Mouse (Mus musculus) gastrocnemius, postnatal 25 days (tissue): ENCODE data around the gene Rbbp9. TPM values are rescaled to one million over a fixed set of nuclear protein-coding genes. Genes with fewer than 3 reads are reported as not detected.
A peak's percentile ranks its signal among the peaks of the same experiment; 100 is the strongest.
"Not testable (repeated sequence)": the region's sequence is repeated elsewhere in the genome, so short reads cannot be mapped to it uniquely, and the experiment has no call there.

ENCODE experiments used
- DNase-seq: peaks from one replicate; pipeline ENCODE4 v3.0.0; 2022
- long read RNA-seq, 2 experiments: library from polyadenylated mRNA; stranded (forward); transcript quantifications; one replicate each; pipeline ENCODE4 v2.0.0; 2021
- total RNA-seq, 2 experiments: library from RNA; stranded (reverse); gene quantifications; 1 replicate in 1 of 2; 2 replicates in 1 of 2; pipeline ENCODE4 v1.2.3; 2021

Rbbp9 gene
- total RNA-seq: 1 to 10 TPM; 5.2 to 6.1 TPM
- long read RNA-seq, experiment 1, partial matches to known transcripts: 0 of 6 reads
- long read RNA-seq, experiment 1, other reads (novel, unspliced or antisense): 2 of 6 reads
- long read RNA-seq, experiment 2, partial matches to known transcripts: 0 of 8 reads
- long read RNA-seq, experiment 2, other reads (novel, unspliced or antisense): 5 of 8 reads

DNA sequence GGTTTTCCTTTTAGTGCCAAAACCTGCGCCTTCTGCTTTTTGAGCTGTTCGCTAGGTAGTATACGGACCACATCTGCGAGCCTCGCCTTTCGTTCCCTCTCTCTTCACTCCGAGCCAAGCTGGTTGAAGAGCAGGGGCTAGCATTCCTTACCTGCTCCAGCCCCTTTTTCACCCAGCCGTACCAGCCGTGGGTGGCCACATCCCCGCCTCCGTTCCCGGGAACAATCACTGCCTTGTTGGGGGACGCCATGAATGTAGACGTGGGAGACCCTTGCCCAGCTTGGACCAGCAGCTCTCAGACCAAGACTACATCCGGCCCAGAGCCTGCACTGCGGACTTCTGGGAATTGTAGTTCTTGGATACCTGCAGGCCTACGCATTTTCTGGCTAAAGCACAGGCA is at the start of gene Rbbp9:
Gene Rbbp9 (minus strand): TSS at position 341 of the 400 bp plus-strand sequence.
- peak; percentile 42 for DNase-seq

DNA sequence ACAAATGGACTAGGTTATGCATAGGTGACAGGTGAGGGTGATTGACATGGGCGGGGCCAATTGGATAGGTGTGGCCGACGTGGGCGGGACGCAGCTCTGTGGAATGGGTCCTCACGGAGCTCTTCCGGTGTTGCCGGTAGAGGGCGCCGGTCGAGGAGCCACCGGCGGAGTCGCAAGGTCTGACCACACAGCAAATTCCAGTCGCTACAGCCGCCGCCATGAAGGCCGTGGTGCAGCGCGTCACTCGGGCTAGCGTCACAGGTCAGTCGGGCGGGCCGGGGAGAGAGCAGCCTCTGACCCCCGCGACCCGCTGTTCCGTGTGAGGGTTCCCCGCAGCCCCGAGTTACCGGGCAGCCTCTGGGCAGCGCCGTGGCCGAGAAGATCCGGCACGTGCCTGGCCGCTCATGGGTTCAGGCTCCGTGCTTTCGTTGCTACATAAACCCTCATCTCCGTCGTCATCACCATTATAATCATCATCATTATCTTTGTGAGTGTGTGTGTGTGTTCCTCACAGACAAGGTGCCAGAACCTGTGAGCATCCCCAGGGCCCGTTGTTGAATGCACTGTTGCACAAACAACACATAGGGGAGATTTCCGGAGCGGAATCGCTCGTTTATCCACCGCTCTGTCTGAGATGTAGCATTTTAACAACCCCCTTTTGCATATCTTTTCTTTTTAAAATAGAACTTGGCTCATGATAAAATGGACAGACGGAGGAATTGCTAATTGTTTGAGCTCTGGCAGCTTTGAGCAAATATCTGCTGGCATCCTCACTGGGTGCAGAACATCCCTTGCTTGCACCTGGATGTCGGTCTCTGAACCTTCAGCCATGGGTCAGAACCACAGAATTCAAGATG is 49.4 kb upstream of the Rbbp9 start, which contains the start of gene Dtd1:
Gene Dtd1 (plus strand): TSS at position 67 of the 857 bp plus-strand sequence.
- peak; percentile 81 for DNase-seq

DNA sequence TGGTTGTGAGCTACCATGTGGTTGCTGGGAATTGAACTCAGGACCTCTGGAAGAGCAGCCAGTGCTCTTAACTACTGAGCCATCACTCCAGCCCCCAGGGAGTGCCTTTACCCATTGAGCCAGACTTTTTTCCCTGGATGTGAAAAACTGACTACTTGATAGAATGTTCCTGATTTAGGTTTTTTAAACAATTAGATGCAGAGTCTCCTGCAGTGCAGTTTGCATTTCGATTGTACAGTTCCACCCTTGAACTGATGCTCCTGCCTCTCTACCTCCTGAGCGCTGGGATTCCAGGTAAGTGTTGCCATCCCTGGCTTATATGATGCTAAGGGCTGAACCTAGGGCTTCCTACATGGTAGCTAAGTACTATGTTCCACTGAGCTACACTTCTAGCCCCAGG is 47.3 kb upstream of the Rbbp9 start:
- no peak for DNase-seq

DNA sequence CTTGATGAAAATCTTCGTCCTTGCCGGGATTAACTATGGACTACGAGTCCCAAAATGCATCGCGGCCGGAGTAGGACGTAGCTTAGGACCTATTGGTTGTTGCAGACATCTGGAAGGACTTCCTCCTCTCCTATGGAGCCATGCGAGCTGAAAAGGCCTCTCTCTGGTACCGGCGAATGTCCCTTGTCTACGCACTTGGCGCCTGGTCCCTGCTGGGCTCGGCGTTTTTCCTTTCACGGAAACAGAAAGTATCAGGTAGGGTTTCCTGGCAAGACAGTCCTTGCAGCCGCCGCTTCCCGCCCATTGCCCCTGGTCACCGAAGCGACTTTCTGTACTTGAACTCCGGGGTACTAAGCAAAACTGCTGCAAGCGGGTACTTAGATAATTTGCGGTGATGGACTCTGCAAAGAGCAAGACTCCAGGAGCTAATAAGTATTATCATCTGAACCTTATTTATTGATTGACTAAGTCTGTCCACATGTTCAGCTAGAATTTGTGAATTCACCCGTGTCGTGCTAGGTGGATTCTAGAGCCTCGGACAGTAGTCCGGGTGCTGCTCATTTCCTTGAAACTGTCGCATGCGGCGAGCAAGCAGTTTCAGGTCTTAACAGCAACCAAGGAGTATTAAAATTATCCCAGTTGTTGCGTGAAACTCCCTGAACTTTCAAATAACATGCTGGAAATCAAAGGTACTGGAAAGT is 43.4 kb upstream of the Rbbp9 start, which contains the start of gene Smim26:
Gene Smim26 (plus strand): TSS at position 104 of the 701 bp plus-strand sequence.
- peak; percentile 63 for DNase-seq

DNA sequence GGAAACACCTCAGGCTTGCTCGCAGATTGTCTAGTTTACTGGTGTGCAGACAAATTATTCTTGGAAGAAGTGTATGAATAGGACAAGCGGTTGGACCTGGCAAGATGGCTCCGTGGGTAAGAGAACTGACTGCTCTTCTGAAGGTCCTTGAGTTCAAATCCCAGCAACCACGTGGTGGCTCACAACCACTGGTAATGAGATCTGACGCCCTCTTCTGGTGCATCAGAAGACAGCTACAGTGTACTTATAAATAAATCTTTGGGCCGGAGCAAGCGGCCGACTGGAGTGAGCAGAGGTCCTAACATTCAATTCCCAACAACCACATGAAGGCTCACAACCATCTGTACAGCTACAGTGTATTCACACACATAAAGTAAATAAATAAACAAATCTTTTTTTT is 42.4 kb upstream of the Rbbp9 start:
- DNase-seq: not testable (repeated sequence)

DNA sequence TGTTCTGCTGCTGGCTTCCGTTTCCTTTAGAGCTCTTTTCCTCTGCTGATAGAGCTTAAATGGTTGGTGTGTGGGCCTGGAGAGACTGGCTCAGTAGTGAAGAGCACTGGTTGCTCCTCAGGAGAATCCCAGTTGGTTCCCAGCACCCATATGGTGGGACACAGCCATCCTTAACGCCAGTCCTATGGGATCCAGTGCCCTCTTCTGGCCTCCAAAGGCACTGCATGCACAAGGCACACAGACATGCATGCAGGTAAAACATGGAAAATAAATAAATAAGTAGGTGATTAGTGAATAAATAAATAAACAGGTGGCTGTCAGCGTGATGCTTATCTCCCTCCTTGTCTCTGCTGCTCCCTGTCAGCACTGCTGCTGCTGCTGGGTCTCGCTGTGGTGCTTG is 38.1 kb upstream of the Rbbp9 start:
- DNase-seq: no peak

DNA sequence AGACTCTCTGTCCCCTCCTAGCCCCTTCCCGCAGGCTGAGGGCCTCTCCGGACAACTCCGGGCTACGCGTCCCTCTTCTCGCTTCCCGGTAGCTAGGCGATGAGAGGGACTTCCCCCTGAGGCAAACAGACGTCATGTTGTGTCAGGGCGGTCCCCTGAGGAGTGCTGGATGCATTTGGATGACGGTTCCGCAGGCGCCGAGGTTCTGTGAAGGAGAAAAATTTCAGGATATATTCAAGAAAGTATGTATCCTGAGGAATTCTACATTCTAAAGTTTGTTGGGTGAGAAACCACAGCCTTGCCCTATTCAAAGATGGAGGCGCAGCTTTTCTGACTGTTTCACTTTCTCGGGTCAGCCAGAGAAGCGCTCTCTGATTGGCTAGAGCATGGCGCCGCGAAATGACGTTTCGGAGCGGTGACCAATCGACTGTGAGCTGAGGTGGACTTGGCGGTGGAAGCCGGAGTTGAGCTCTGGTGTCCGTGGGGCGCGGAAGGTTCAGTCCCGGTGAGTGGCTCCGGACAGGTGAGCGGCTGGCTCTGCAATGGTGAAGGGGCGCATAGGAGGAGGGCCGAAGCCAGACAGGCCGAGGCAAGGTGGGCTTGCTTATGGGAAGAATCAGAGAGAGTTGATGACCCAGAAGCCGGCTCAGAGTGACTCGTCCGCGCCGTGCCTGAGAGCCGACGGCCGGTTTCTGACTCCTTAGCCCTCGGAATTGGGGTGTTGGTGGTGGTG is 5.3 kb upstream of the Rbbp9 start, which contains the start of gene Sec23b:
Gene Sec23b (plus strand): TSS at position 410 of the 733 bp plus-strand sequence.
- peak; percentile 96 for DNase-seq

DNA sequence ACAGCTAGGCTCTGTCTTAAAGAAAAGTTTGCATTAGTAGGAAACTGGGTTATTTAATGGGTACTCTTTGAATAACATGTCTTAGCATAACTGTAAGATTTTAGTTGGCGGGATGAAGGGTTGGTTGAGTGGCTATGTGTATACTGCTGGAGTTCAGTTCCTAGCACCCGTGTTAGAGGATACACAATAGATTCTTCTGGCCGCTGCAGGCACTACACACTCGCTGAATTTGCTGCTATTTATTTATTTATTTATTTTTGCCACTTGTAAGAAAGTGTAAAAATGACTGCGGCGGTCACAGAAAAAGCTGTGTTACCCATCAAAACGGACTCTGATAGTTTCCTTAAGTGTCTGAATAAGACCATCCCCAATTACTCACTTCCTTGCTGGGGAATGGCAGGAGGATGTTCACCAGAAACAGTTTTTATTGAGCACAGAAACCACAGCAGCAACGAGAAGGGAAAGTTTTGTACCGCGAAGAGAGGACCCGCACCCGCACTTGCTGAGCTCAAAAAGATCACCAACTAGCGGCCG is 4.7 kb upstream of the Rbbp9 start:
- no peak for DNase-seq

DNA sequence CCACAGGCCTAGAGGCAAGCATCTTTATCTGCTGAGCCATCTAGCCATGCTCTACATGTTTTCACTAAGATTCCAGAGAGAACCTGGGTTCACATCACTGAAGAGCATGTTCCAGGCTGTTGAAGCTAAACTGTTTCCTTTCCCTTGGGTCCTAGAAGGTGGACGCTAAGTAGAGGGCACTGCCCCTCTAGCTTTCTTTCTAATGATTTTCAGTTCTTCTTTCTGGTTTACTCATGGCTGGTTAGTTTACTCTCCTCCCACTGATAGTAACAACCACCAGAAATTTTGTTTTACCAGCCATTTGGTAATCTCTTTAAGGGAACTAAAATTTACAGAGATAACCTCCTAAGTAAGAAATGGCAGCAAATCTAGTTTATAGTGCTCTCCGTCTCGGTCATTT is 3.2 kb upstream of the Rbbp9 start:
- DNase-seq: no peak

DNA sequence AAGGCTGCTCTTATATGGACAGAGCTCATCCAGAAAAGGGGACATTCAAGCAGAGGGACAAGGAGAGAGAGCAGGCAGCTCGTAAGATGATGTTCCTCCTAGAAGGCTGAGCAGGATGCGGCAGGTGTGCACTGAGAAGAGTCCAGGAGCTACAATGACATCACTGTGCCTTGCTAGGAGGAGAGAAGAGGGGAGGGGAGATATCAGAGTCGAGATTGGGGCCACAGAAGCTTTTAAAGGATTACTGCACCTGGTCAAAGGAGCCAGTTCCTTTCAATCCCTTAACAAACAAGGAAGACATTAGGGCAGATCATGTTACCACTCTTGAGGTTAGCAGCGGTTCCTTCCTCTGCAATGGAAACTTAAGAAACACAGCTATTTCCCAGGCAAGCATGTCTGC is 3.1 kb downstream of the Rbbp9 start:
- no peak for DNase-seq

DNA sequence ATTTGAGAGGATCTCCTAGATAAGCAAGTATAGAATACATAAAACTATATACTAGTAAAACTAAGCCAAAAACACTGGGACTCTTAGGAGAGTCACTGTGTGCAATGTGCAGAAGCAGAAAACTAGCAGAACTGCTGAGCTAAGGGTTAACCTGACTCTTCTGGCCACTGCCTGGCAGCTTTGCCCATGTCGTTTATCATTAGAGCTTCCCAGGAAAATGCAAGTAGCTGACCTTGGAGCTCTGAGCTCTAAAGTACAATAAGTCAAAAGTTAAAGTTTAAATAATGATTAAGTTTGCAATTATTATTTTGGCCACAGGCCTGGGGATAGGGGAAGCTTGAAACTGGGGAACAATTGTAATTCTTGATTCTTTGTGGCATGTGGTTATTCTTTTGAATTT is 5.2 kb downstream of the Rbbp9 start:
- no peak for DNase-seq

DNA sequence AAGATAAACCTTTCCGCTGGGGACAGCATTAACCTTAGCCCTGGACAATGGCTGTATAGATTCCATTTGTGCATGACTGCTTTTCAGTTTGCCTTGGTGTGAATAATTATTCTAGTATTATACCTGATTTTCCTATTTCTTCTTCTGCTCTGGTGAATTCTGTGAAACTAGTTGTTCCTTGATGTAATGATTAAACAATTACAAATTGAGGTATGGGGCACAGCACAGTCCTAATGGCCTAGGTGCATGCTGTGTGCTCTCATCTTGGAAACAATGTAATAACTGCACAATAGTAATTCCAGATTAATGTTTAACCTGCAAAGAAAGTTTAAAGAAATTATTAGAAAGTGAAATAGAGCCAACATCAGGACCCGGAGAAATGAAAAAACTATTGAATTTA is 5.6 kb downstream of the Rbbp9 start:
- DNase-seq: no peak

DNA sequence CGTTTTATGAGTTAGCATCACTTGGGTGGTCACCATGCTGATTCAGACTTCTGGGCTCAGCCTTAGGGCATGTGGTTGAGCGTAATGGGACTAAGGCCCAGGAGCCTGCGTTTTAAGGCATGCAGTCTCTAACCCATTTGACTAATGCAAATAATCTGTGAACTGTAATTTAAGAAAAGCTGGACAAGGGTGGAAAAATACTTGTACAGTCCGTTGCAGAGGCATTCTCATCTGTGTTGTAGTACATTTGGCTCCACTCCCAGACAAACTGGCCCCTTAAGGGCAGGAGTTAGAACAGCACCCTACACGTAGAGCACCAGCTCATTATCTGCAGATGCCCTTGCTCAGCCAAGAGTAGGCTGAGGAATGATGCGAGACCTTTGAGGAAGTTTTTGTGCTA is 6.0 kb downstream of the Rbbp9 start:
- DNase-seq: no peak

DNA sequence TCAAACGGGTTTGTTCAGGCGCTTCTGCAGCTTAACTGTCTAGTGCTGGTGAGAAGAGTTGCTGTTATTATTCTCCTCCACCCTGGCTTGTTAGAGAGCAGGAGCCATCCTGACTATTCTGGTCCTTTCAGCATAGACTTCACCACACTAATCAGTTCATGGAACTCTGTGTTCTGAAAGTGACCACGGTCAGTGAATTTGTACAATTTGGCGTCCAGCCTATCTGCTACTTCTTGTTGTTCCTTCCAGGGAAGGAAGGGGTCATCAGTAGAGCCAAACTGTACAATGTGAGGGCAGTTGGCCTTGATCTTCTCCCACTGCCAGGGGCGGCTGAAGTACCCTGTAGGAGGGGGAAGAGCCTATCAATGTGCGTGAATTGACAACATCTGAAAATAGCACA is 7.0 kb downstream of the Rbbp9 start:
- DNase-seq: no peak

DNA sequence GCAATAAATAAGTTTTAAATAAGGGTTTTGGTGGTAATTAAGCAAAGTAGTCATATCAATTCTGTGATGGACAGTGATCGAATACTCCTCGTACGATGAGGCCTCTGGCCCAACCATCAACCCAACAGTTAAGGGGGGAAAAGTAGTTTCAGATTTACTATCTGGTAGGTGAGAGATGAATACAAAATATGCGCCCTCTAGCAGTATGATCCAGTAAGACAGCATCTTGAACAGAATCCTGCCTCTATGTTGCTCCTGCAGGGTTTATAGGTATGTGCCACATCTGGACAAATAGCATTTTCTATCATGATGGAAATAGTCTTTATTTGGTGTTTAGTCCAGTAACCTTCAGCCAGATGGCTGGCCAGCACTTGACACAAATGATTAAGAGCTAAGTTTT is 9.4 kb downstream of the Rbbp9 start:
- no peak for DNase-seq

DNA sequence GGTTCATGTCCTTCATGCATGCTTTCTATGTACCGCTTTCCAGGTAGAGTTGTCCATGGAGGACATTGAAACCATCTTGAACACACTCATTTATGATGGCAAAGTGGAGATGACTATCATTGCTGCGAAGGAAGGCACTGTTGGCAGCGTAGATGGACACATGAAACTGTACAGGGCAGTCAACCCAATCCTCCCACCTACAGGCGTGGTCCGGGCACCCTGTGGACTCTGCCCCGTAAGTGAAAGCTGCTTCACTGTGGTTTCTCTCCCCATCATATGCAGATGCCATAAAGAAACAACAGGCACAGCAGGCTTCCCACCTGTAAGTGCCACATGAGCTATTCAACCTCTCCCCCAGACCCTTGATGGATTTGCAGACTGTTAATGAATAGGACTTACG is 13.5 kb downstream of the Rbbp9 start:
- no peak for DNase-seq

DNA sequence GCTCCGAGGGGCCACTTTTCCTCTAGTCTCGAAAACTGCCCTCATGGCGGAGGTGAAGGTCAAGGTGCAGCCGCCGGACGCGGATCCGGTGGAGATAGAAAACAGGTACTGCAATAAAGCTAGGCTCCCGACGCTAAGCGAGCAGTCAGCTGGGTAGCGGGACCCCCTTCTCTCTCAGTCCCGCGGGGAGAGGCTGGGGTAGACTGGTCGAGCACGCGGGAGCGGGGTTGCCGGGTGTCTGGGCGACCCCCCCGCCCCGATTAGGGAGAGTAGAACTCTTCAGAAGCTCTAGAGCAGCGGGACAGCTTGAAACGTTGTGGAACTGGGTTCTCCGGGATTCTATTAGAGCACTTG is 22.9 kb downstream of the Rbbp9 start:
- no peak for DNase-seq

DNA sequence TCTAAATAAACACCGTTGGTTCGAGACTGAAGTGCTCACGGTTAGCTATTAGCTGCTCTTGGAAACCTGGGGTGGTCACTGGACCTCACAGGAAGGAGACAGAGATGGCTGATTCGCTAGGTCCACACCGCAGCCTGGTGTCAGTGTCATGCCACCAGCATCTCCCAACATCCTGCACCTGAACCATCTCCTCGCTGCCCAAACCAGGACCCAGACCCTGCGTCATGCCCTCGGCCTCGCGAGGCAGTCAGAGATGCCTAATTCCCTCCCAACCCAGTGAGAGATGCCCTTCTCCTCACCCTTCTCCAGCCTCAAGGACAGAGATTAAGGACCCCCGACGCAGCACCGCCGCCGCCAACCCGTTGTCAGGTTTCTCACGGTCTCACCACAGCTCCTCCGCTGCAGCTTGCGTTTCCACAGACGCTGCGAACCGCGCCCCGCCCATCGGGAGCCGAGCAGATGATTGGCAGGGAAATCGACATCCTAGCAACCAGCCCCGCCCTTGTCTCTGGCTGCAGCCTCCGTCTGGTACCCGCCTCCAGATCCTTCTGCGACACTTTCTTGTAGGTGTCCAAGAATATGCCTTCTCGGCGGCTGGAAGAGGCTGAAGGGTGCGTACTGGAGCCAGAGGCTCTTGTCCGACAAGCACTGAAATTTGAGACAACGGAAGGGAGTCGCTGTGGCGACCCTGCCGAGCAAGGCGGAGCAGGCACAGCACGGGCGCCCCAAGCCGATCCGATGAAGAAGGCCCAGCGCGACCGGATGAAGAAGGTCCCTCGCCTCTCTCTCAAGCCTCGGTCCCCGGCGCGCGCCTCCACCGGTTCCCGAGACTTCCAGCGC is 23.5 kb downstream of the Rbbp9 start, which contains the start of the genes Dzank1 and Polr3f:
Gene Dzank1 (minus strand): TSS at position 434 of the 840 bp plus-strand sequence.
Gene Polr3f (plus strand): TSS at position 738 of the 840 bp plus-strand sequence.
- peak; percentile 95 for DNase-seq

DNA sequence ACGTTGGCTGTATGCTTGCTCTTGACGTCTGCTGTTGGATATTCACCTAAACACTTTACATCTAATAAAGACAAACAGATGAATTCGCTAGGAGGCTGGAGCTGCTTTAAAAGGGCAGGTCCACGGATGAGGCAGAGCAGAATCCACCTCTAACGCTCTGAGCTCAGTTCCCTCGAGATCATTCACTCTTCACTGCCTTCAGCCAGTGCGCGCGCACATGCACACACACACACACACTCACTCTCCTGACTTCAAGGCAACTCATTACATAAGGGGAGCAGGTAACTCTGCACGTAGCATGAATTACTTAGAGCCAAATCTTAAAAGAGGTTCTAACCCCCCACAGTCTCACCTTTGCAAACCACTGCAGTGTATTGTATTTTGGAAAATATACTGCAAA is 24.8 kb downstream of the Rbbp9 start:
- DNase-seq: no peak

DNA sequence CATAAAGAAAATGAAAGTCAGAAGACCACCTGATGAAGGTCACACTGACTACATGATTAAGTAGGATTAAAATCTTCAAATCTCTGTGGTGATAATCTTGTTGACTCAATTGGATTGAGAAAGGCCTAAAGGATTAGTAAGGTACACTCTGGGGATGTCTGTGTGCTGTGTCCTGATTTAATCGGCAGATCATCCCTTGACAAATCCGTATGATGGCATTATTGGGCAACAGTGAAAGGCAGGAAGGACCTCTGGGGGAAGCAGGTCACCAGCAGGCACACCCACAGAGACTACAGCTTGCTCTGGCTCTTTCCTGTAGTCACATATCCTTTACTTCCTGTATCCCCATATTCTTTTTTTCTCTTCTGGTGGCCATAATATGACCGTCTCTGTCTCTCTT is 30.9 kb downstream of the Rbbp9 start:
- no peak for DNase-seq

DNA sequence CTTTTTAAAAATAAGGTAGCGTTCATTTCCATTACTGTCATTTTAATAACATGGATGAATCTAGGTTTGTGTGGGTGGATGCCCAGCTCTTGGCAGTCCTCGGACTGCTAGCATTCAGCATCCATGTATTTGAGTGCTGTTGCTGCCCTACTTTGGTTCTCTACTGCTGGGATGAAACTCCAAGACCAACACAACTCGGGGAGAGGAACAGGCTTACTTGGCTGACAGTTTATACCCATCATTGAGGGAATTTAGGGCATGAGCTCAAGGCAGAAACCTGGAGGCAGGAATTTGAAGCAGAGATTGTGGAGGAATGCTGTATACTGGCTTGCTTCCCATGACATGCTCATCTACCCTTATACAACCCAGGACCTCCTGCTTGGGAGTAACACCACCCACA is 36.0 kb downstream of the Rbbp9 start:
- no peak for DNase-seq
